Mouse (Mus musculus) ovary, postnatal 14 days (tissue): ENCODE measurements around the gene Shisal2b.
A peak's percentile ranks its signal among the peaks of the same experiment; 100 is the strongest.
"Not testable (repeated sequence)": the region's sequence is repeated elsewhere in the genome, so short reads cannot be mapped to it uniquely, and the experiment has no call there.

Experiments
- DNase-seq: peaks from one replicate; pipeline ENCODE4 v3.0.0; 2022; ENCODE audit warnings: low spot score

Shisal2b gene

DNA sequence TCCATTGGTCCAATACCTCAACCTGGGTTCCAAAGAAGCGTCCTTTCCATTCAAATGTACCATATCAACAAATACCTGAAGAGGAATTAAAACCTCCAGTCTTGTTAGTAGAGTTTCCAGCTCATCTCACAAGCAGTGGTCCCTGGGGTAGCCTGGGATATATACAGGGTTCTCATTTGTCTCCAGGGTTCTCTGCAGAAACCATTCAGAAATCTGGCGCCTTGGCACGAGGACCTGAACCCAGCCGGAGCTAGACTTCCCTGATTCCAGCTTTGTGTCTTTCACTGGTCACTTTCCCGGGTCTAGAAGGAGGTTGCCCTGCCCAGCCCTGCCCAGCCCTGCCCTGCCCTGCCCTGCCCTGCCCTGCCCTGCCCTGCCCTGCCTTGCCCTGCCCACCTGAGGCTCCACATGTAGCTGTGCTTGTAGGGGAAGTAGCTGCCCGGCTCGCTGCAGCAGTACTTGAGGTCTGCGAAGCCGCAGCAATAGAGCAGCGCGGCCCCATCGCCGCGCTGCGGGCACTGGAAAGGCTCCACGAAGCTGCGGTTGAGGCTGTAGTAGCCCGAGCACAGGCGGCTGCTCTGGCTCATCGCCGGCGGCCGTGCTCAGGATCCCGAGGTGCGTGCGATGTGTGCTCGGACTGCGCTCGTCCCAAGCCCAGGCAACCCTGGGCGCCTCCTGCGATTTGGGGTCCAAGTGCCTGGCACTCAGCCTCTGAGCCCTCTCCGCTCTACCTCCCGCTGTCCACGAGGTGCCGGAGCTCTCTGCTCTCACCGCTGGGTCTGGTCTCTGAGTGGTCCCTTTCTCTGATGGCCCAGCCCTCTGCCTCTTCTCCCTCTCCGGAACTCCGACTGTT, at the start of gene Shisal2b:
Shisal2b (minus strand) TSS at position 767 of the 853 bp plus-strand sequence.
- peak; percentile 5 for DNase-seq

DNA sequence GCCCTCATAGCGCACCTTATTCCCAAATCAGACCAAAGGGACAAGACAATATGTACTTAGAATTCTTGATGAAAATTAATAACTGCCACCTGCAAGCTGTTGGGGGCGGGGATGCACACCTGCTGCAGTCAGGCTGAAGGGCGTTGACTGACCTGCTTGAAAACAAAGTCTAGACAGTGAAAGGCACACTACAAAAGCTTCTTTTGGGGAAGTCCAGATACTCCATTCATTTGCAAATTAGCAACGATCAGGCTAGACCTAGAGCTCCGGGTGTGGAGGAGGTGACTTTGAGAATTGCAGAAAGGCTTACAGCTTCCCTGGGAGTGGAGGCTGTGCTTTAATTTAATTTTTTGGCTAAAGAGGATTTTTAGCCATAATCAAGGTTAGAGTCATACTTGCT, 47.9 kb upstream of the Shisal2b start:
- DNase-seq = not testable (repeated sequence)

DNA sequence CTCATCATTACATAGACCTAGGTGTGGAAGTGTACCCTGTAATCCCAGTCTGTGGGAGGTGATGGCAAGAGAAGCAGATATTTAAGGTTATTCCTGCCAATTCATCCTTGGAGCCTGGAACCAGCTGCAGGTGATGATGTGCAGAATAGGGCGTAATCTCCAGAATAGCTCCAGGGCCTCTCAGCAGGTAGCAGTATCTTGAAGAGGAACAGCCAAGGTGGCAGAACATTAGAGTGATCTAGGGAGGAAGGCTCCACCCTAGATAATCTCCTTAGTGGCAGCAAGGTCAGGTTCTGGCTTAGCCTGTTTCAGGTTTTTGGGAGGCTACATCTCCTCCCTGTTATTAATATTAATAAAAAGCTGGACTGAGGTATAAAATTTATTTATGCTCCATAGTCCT, 47.3 kb upstream of the Shisal2b start:
- DNase-seq = not testable (repeated sequence)

DNA sequence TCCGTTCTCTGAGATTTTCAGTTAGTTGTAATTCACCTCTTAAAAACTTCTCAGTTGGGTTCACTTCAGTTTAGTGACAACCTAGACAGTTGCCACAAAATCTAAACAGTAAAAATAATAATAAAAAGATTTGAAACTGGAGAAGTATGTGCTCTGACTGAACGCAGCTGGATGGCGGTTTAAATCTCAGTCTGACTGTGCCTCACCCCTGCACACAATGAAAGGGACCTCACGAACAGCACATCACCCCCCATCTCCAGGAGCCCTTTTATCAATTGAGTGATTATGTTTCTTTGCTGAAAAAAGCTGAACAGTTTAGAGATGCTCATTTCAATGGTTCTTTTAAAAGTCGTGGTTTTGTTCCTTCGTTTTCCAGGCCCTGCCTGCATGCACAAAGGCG, 45.0 kb upstream of the Shisal2b start:
- DNase-seq = no peak

DNA sequence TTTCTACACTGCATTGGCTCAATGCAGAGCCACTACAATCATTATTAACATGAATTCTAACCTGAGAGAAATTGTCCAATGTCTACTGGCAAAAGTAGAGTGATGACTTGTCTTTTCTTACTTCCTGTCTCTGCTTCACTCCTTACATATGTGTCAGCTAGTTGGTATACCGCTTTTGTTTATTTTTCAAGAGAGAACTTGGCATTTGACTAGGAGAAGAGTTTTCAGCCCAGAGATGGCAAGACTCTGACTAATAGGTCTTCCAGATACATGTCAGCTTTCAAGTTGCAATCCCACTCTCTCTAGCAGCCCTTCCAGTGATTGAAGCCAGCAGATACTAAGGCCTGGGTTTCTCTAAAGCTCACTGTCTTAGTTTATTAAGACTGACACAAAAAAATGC, 31.1 kb upstream of the Shisal2b start:
- no peak for DNase-seq

DNA sequence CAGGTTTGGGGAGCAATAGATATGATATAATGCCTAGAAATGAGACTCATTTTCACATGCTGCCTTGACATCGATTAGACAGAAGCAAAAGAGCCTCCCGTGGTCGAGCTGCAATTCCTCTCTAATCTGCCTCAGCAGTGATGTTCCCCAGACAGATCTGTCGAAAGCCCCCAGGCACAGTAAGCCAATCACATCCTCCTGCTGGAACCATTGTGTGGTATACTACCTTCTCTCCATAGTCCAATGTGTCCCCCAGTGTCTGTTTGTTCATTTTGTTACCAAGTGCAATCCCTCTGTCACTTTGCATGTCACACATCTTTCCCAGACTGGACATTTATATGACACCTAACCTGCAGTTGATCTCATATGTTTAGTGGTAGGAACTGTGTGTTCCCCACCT, 28.6 kb upstream of the Shisal2b start:
- DNase-seq = no peak

DNA sequence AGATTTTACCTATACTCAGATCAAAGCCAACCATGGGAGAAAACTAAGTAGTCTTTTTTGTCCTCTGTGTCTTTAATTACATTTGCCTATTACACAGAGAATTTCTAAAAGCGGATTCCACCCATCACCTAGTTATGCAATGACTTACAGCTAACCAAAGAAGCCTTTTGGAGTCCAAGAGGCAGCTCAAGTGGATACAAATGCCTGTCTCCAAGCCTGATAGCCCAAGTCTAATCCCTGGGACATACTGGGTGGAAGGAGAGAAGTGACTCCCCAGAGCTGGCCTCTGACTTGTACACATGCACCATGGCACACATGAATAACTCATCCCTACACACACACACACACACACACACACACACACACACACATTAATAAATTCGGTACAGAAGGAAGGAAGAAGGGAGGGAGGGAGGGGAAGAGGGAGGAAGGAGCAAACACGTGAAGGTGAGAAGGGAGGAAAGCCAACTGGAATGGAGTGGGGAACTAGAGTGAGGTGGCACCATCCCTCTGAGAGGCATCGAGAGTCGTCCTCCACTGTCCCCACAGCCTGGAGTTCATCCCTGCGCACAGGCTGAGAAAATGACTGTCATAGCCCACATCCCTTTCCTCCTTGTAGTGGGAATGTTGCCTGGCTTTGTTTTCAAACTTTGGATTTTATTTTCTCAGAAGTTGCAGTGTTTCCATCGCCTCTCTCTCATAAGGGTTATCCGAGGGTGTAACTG, 22.8 kb upstream of the Shisal2b start:
- no peak for DNase-seq

DNA sequence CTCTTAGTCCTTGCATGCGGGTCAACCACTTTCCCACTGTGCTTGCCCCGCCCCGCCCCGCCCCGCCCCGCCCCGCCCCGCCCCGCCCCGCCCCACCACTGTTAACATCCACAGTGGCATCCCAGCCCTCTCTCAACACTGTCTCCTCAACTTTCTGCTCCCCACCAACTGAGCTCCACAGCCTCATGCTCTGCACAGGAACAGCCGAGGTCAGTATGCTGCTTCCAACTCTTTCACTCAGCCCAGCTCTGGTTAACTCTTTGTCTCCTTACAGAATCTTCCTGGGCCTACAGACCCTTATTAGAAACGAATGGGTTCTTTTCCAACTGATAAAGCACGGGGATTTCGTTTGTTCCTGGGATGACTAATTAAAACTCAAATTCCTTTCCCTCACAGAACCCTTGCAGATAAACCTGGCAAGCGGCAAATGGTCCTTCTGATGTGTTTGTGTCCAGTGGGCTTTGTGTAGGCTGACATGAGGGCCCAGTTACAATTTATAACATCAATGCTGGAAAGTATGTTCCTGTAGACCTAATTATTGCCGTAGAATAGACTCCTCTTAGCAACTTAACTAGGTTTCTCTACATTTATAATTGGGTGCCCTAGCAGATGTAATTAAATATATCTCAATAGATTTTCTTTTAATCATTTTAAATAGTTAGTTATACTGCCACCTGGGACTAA, 20.0 kb upstream of the Shisal2b start:
- no peak for DNase-seq

DNA sequence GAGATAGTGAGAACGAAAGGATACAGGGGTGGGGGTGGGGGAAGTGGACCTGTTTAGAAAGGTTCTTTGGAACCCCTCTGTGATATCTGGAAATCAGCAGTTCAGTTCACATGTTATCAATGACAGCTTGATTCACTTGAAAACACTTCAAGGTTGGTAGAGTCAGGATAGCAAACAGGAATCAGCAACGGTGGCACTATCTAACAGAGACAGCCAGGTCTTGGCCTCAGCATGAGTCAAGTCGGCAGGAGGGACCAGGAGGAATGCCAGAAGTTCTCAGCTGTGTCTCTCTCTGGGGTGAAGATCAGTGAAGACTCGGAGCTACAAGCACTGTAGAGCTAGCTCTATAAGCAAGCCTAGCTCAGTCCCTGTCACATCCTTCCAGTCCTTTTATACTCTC, 14.8 kb upstream of the Shisal2b start:
- DNase-seq = no peak

DNA sequence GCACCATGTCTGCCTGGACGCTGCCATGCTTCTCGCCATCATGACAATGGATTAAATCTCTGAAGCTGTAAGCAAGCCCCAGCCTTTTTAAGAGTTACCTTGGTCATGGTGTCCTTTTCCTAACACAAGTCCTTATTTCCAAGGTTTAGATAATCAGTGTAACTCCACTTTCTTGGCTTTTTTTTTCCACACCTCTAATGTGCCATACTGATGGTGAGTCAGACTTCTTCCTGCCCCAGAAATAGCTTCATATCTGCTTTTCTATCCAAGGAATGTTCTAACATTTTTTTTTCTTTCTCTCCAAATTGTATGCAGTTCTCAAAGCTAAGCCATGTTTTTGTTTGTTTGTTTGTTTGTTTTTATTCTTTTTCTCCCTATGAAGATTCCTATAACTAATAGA, 6.2 kb upstream of the Shisal2b start:
- DNase-seq = no peak

DNA sequence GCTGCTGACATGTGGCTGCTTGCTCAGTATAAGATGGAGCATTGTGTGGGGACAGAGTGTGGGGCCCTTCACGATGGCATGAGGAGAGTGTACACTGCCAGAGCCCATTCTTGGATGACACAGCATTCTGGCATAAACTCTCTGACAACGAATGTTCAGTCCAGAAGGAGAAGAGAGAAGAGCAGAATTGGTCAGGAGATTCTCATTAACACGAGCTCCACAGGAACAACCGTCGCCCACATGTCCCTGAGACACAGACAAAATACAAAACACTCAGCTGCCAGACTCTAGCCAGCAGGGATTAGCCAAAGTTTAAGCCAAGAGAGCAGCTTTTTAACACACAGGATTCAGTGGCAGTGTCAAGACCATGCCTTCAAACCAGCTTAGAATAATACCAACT, 3.0 kb upstream of the Shisal2b start:
- no peak for DNase-seq

DNA sequence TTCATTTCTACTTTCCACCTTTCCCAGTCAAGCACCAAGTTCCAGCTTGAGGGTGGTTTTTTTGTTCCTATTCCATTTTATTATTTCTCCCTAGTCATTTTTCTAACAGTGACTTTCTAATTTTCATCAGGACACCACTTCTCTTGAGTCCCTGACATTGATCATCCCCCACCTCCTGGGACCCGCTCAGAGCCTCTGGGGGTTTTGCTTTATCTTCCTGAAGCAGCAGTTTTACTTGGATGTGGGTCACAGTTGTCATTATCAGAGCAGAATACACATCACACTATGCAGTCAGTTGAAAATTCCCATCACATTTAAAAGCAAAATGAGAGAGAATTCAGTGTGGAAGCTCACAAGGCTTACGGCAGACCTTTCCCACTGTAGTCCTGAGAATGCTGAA, 10.0 kb downstream of the Shisal2b start:
- DNase-seq = no peak

DNA sequence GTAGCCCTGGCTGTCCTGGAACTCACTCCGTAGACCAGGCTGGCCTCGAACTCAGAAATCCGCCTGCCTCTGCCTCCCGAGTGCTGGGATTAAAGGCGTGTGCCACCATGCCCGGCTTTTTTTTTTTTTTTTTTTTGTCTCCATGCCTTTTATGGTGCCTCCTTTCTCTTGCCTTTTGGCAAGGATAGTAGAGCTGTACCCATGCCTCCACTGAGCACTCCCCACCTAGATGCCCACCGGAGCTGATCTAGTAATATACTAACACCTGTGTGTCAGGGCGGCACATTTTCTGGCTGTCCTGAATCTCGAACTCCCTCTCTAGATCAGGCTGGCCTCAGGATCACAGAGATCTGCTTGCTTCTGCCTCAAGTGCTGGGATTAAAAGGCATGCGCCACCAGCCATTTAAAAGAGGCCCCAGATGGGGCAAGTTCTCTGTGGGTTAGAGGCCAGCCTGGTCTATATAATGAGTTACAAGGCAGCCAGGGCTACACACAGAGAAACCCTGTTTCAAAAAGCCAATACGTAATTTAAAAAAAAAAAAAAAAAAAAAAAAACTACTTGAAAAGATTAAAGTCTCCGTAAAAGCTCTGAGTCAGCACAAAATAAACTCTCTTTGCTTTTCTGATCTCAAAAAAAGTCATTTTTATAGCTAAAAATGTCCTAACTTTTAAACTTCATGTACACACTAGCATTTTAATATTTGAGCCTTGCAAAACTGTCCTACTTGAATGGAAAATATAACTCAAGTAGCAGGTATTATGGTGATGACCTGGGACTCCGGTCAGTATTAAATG, 20.2 kb downstream of the Shisal2b start:
- no peak for DNase-seq

DNA sequence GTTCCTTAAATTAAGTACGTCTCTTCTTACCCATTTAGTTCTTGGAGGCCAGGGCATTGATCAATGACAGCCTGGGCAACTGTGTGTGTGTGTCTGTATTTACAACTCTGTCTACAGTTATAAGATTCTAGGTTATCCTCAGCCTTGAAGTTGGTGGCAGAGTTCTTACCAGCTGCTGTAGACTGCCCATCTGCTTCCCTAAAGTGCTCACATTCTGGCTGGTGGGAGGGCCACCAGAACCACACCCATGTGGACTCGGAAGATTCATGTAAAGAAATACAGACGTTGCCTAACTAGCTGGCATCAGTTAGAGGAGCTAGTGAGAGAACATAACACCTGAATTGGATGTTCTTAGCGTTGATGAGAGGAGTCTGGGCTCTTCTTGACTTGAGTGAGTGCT, 21.8 kb downstream of the Shisal2b start:
- no peak for DNase-seq

DNA sequence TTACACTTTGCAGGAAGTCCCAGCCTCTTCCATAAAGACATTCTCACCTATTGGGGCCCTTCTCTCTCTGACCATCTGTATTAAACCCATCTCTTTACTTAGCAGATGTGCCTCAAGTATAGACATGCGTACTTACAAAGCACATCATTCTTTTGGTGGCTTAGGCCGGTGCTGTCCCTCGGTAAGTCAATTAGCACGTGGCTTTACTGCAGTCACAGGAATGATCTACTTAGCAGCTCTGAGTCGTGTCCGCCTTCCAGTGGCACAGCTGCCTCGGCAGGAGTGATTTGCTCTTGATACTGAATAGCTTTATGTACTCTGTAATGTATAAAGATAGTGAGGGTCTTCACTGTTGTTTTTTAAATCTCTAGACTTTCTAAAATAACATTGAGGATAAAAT, 26.1 kb downstream of the Shisal2b start:
- DNase-seq = no peak

DNA sequence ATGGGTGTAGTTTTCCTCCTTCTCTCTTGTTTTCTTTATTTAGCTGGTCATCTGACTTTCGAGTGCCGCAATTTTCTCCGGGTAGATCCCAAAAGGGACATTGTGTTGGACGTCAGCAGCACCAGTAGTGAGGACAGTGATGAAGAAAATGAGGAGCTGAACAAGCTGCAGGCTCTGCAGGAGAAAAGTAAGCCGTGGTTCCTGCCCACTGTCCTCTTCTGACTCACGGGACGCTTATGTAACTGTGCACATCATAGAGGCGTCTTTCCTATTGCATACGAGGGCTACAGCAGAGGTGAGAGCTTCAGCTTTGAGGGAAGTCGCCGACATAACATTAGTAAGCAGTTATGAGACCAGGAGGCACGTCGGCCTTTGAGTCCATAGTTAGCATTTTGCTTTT, 30.9 kb downstream of the Shisal2b start:
- no peak for DNase-seq

DNA sequence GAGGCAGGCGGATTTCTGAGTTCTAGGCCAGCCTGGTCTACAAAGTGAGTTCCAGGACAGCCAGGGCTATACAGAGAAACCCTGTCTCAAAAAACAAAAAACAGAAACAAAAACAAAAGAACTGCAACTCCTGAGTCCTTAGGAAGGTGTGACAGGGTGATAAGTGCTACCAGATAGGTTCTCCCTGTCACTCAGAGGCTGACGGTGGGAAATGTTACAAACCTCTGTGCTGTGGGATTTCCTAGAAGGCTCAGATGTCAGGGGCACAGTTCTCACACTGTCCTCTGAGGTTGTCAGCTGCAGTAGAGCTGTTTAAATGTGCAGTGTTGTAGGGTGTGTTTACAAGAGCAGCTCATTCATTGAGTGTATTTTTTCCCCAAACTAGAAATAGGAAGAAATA, 38.2 kb downstream of the Shisal2b start:
- DNase-seq = no peak

DNA sequence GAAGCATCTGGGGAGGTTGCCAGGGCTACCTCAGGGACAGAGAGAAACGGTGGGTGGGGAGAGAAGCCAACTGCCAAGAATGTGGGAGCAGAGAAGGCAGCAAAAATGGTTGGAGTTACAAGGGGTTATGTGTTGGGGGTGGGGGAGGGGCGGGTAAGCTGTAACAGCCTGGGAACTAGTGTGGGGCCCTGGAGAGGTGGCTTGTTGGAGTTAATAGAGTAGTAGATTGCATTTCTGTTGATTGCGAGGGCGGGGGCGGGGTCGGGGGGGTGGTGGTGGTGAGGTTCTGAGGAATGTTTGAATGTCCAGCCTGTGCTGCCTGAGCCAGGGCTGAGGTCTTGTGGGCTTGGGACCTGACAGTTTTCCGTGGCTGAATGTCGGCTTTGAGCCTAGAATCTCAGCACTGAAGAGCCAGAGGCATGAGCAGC, 41.3 kb downstream of the Shisal2b start:
- DNase-seq = no peak

DNA sequence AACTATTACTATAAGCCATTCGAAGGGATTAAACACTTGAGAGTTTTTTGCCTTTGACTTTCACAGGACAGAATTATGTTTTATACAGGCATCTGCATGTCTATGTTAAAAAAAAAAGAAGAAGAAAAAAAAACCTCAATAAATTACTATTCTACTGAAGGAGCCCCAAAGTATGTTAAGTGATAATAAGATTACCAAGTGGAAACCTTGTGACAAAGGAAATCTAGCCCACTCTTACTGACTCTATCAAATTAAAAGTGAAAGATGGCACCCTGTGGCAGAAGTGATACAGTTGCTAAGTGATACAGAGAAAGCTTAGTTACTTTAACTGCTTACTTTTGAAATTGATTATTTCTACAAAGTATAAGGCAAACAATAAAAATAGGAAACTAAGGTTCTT, 41.8 kb downstream of the Shisal2b start:
- no peak for DNase-seq

DNA sequence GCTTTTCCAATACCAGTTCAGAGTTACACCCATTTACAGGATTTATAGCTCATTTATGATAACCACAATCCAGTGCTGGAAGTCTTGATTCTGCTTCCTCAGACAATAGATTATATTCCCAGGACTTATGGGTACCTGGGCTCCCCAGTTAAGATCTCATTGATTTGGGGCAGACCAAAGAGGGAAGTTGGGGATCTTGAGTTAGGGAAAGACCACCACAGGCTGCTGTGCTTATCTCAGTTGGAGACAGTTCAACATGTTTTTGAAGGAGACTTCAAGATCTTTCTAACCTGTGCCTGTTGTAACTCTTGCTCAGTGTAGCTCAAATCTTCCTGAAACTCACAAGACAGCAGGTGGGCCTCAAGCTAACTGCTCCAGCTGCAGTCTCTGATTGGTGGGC, 42.5 kb downstream of the Shisal2b start:
- DNase-seq = no peak

DNA sequence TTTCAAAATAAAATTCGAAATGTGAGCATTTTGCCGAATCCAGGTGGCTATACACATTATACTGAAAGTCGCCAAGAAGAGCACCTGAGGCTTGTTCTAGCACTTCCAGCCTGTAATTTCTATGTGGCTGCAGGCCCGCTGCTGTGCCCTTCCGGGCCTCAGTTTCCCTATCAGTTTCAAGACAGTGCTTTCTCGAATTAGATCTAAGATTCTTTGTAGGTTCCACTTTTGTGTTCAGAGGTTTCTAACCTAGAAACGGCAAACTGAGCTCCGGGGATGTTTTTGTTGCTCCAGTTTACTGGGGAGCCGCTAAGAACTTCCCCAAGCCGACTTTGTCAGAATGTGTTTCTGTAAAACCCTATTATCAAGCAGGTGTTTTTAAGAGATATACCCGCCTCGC, 46.0 kb downstream of the Shisal2b start:
- no peak for DNase-seq
